Mouse (Mus musculus): ENCODE measurements at regions not wholly inside any gene's neighbourhood (a gene's known extent, or its start where the extent isn't known, plus 50 kb on each side); places are given as distances from the start of the nearest gene placed in this dataset.

DNA sequence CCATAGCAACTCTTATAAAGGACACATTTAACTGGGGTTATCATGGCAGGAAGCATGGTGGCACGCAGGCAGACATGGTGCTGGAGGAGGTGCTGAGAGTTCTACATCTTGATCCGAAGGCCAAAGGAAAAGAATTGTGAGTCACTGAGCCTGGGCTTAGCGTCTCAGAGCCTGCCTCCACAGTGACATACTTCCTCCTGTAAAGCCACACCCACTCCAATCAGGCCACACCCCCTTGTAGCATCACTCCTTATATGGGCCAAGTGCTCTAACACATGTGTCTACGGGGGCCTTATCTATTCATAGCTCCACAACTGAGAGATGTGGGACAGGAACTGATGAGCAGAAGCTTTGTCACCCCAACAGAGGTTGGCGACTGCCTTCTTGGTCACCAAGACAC, 191.1 kb upstream of the Serp2 start:
- TF ChIP-seq CTCF (IDR thresholded peaks at IDR 0.05; ENCODE audit: control insufficient read depth, insufficient read depth, insufficient read length) (no peak), USF1 (IDR thresholded peaks at IDR 0.05; ENCODE audit: low read depth) (no peak), FOSL1 (IDR thresholded peaks at IDR 0.05; ENCODE audit: insufficient read depth, low read length, poor library complexity, severe bottlenecking) (no peak), MYOD1 (IDR thresholded peaks at IDR 0.05; ENCODE audit: control insufficient read depth, insufficient read length, low read depth) (no peak)

Data from C2C12 (cell line).